Mouse (Mus musculus) neural tube, embryonic 11.5 days (tissue): ENCODE data around the gene Rbks. TPM values are rescaled to one million over a fixed set of nuclear protein-coding genes. Genes with fewer than 3 reads are reported as not detected.

Experiments
- ATAC-seq: fragments of 200-750 bp; cut with Nextera tagmentation; 2 replicates; pipeline ENCODE4 v1.8.0; 2017; ENCODE audit warnings: moderate number of reproducible peaks, mild to moderate bottlenecking, moderate TSS enrichment, moderate library complexity; ENCODE audit not compliant: insufficient read depth, low FRiP score, low TSS enrichment
- DNase-seq: peaks from one replicate; pipeline ENCODE4 v3.0.0-alpha.2; 2015; ENCODE audit warnings: low spot score
- H3K27ac ChIP-seq: fragments of 300-500 bp; sonication (generic); 2 replicates; pipeline ENCODE4 v1.5.1; 2014; ENCODE audit warnings: low read depth, mild to moderate bottlenecking, low read length
- H3K27me3 ChIP-seq: fragments of 300-500 bp; sonication (generic); 2 replicates; pipeline ENCODE4 v1.6.1; 2014; ENCODE audit warnings: mild to moderate bottlenecking, low read length, mixed read lengths; ENCODE audit not compliant: control insufficient read depth, insufficient read depth
- H3K36me3 ChIP-seq: fragments of 300-500 bp; sonication (generic); 2 replicates; pipeline ENCODE4 v1.6.1; 2014; ENCODE audit warnings: mild to moderate bottlenecking, low read length, moderate library complexity, mixed read lengths; ENCODE audit not compliant: control insufficient read depth, insufficient read depth
- H3K4me1 ChIP-seq: fragments of 300-500 bp; sonication (generic); 2 replicates; pipeline ENCODE4 v1.6.1; 2014; ENCODE audit warnings: low read length, mixed read lengths; ENCODE audit not compliant: control insufficient read depth, insufficient read depth
- H3K4me2 ChIP-seq: fragments of 300-500 bp; sonication (generic); 2 replicates; pipeline ENCODE4 v1.6.1; 2014; ENCODE audit warnings: low read depth, mild to moderate bottlenecking, moderate library complexity
- H3K4me3 ChIP-seq: fragments of 300-500 bp; sonication (generic); 2 replicates; pipeline ENCODE4 v1.5.1; 2014; ENCODE audit warnings: low read depth, low read length
- H3K9ac ChIP-seq: fragments of 300-500 bp; sonication (generic); 2 replicates; pipeline ENCODE4 v1.6.1; 2014; ENCODE audit warnings: mild to moderate bottlenecking, low read length
- H3K9me3 ChIP-seq: fragments of 300-500 bp; sonication (generic); 2 replicates; pipeline ENCODE4 v1.6.1; 2016; ENCODE audit warnings: low read length; ENCODE audit not compliant: control insufficient read depth
- WGBS: fragments of 180-500 bp; shearing (Covaris S2); extraction: QIAGEN DNeasy Blood & Tissue Kit; methylation state at CpG from one replicate; pipeline ENCODE4 v1.1.7; 2014; 5-methylcytosine and 5-hydroxymethylcytosine counted together
- polyA plus RNA-seq: library from polyadenylated mRNA; unstranded; fragments of >200 nt; fragmentation: Nextera tagmentation; extraction: Ambion mirVana; gene quantifications from 2 replicates; pipeline ENCODE4 v1.2.1, GENCODE M21; 2014

Gene Rbks
- polyA plus RNA-seq, 1 experiment from 2014 or later, result 3.5 TPM

GRCm38 (mm10) chr5:31713841-31714264 lies 16.4 kb upstream of the Rbks start:
- Histone ChIP-seq H3K4me3 (no peak overlapping the region), H3K27me3 (no peaks in the 10 kb centered on the region), H3K36me3 (no peaks in the 10 kb centered on the region), H3K27ac (no peak overlapping the region), H3K4me1 (no peaks in the 10 kb centered on the region), H3K9ac (no peak overlapping the region), H3K9me3 (no peaks in the 10 kb centered on the region), H3K4me2 (no peak overlapping the region)
- ATAC-seq (no peak), DNase-seq (no peak)
- 79% methylated on average over 5 of the region's 5 CpGs for WGBS

- Histone ChIP-seq H3K4me2 (no peak overlapping the region), H3K9ac (no peak overlapping the region), H3K27ac (no peak overlapping the region), H3K9me3 (no peaks in the 10 kb centered on the region), H3K4me3 (no peak overlapping the region), H3K4me1 (no peaks in the 10 kb centered on the region), H3K36me3 (no peaks in the 10 kb centered on the region), H3K27me3 (no peaks in the 10 kb centered on the region)
- 89% methylated on average over 2 of the region's 2 CpGs for WGBS
- DNase-seq (no peak), ATAC-seq (no peak)
These were observed 15.9 kb upstream of the Rbks start for GRCm38 (mm10) chr5:31713280-31713711.

GRCm38 (mm10) chr5:31709389-31709788 lies 12.0 kb upstream of the Rbks start:
- H3K4me2 ChIP-seq, result no peak overlapping the region
- no peaks in the 10 kb centered on the region for H3K36me3 ChIP-seq
- no peaks in the 10 kb centered on the region for H3K9me3 ChIP-seq
- no peaks in the 10 kb centered on the region for H3K4me1 ChIP-seq
- WGBS, result 87% methylated on average over 1 of the region's 1 CpGs
- H3K9ac ChIP-seq, result no peak overlapping the region
- no peaks in the 10 kb centered on the region for H3K27me3 ChIP-seq
- ATAC-seq (no peak), DNase-seq (no peak)
- no peak overlapping the region for H3K4me3 ChIP-seq
- H3K27ac ChIP-seq, result no peak overlapping the region

GRCm38 (mm10) chr5:31706826-31707225 lies 9.4 kb upstream of the Rbks start:
- Histone ChIP-seq H3K4me3 (no peak overlapping the region), H3K27ac (no peak overlapping the region), H3K36me3 (no peaks in the 10 kb centered on the region), H3K9me3 (no peaks in the 10 kb centered on the region), H3K4me1 (no peaks in the 10 kb centered on the region), H3K4me2 (no peak overlapping the region), H3K27me3 (no peaks in the 10 kb centered on the region), H3K9ac (no peak overlapping the region)
- 91% methylated on average over 4 of the region's 4 CpGs for WGBS
- no peak for ATAC-seq
- DNase-seq, result no peak

- Histone ChIP-seq H3K27ac (no peak overlapping the region), H3K4me2 (no peak overlapping the region), H3K9ac (no peak overlapping the region), H3K27me3 (no peaks in the 10 kb centered on the region), H3K4me3 (no peak overlapping the region), H3K36me3 (no peaks in the 10 kb centered on the region), H3K9me3 (no peaks in the 10 kb centered on the region), H3K4me1 (no peaks in the 10 kb centered on the region)
- DNase-seq (no peak), ATAC-seq (no peak)
- 98% methylated on average over 5 of the region's 5 CpGs for WGBS
These were observed 7.5 kb upstream of the Rbks start for GRCm38 (mm10) chr5:31704971-31705370.

GRCm38 (mm10) chr5:31699397-31699796 lies 2.0 kb upstream of the Rbks start:
- no peak for ATAC-seq
- Histone ChIP-seq H3K27ac (no peak overlapping the region), H3K4me2 (no peak overlapping the region)

GRCm38 (mm10) chr5:31698931-31699330 lies 1.5 kb upstream of the Rbks start:
- DNase-seq (no peak), ATAC-seq (no peak)
- Histone ChIP-seq H3K9ac (no peak overlapping the region), H3K4me3 (no peak overlapping the region), H3K4me2 (no peak overlapping the region), H3K9me3 (no peaks in the 10 kb centered on the region), H3K4me1 (no peaks in the 10 kb centered on the region), H3K36me3 (no peaks in the 10 kb centered on the region), H3K27me3 (no peaks in the 10 kb centered on the region), H3K27ac (no peak overlapping the region)
- 59% methylated on average over 4 of the region's 4 CpGs for WGBS

More at GRCm38 (mm10) chr5:31699397-31699796, 2.0 kb upstream of the Rbks start:
- no peaks in the 10 kb centered on the region for H3K27me3 ChIP-seq
- H3K4me3 ChIP-seq, result no peak overlapping the region
- no peak overlapping the region for H3K9ac ChIP-seq
- H3K36me3 ChIP-seq, result no peaks in the 10 kb centered on the region
- no peak for DNase-seq
- H3K4me1 ChIP-seq, result no peaks in the 10 kb centered on the region
- no peaks in the 10 kb centered on the region for H3K9me3 ChIP-seq

- no peaks in the 10 kb centered on the region for H3K36me3 ChIP-seq
- peak overlapping the region; percentile 71 for H3K4me2 ChIP-seq
- DNase-seq (peak; percentile 77), ATAC-seq (peak; percentile 71)
- 5% methylated on average over 16 of the region's 16 CpGs for WGBS
- H3K27me3 ChIP-seq, result no peaks in the 10 kb centered on the region
- H3K9me3 ChIP-seq, result no peaks in the 10 kb centered on the region
- peak overlapping the region; percentile 77 for H3K9ac ChIP-seq
- peak overlapping the region; percentile 75 for H3K4me3 ChIP-seq
- H3K4me1 ChIP-seq, result no peaks in the 10 kb centered on the region
- H3K27ac ChIP-seq, result peak overlapping the region; percentile 75
These were observed 885 bp upstream of the Rbks start for GRCm38 (mm10) chr5:31698297-31698726.

- ATAC-seq (peak; percentile 94), DNase-seq (peak; percentile 94)
- H3K4me1 ChIP-seq, result no peaks in the 10 kb centered on the region
- no peaks in the 10 kb centered on the region for H3K27me3 ChIP-seq
- H3K4me3 ChIP-seq, result peak within 1 kb of the TSS; percentile 75
- no peaks in the 10 kb centered on the region for H3K36me3 ChIP-seq
- peak within 1 kb of the TSS; percentile 77 for H3K9ac ChIP-seq
- peak within 1 kb of the TSS; percentile 71 for H3K4me2 ChIP-seq
- no peaks in the 10 kb centered on the region for H3K9me3 ChIP-seq
- H3K27ac ChIP-seq, result peak within 1 kb of the TSS; percentile 75
- under 1% methylated on average over 71 of the region's 71 CpGs for WGBS
These were observed 343 bp upstream of the Rbks start, which contains the start of gene Babam2 for GRCm38 (mm10) chr5:31697644-31698296. Babam2 (plus strand) TSS chr5:31697684.
